Comparison of ENCODE assay signal across 15 mouse cellular contexts in genomic region chr7:125678756-125679155, GRCm38 (mm10). TPM values are rescaled to one million over a fixed set of nuclear protein-coding genes. Genes with fewer than 3 reads are reported as not detected.
A peak's percentile ranks its signal among the peaks of the same experiment; 100 is the strongest.
DNase-seq lines count a peak whose midpoint lies in the region; ATAC-seq and TF ChIP-seq lines count a peak whose summit lies in the region.
"Had no signal": no experiment of that assay in that cellular context is flagged by ENCODE, and none has a peak within 500 bp of the region (broad histone marks: within the 10 kb centered on the region; RNA-seq: fewer than 3 reads in every experiment).

No protein-coding gene starts in this region.

- no peak for TF ChIP-seq CTCF in midbrain, postnatal 0 days (IDR thresholded peaks at IDR 0.05)

- H3K27me3 ChIP-seq in embryonic facial prominence, embryonic 14.5 days (replicated peaks; ENCODE audit: control insufficient read depth, insufficient read depth, low read length) = no peaks in the 10 kb centered on the region
- H3K27me3 ChIP-seq in embryonic facial prominence, embryonic 10.5 days (replicated peaks; ENCODE audit: low read depth, poor library complexity, severe bottlenecking) = no peaks in the 10 kb centered on the region
- no peaks in the 10 kb centered on the region for H3K27me3 ChIP-seq in midbrain, embryonic 12.5 days
- no peaks in the 10 kb centered on the region for H3K27me3 ChIP-seq in midbrain, embryonic 16.5 days (ENCODE audit: control insufficient read depth, insufficient read depth, low read depth, low read length)
- no peaks in the 10 kb centered on the region for H3K27me3 ChIP-seq in kidney, embryonic 16.5 days (ENCODE audit: insufficient read depth, low read length)
- no peaks in the 10 kb centered on the region for H3K27me3 ChIP-seq in midbrain, postnatal 0 days (ENCODE audit: insufficient read depth, low read length)
- H3K27me3 ChIP-seq: forebrain, embryonic 15.5 days; liver, embryonic 12.5 days had no signal

- H3K27ac ChIP-seq in embryonic facial prominence, embryonic 14.5 days (replicated peaks; ENCODE audit: low read depth, low read length) = no peak overlapping the region
- H3K27ac ChIP-seq in embryonic facial prominence, embryonic 10.5 days (replicated peaks) = no peak overlapping the region
- H3K27ac ChIP-seq in midbrain, embryonic 12.5 days (replicated peaks) = peak overlapping the region; percentile 7; the same call in 1 of the 2 replicates
- H3K27ac ChIP-seq in midbrain, embryonic 16.5 days (ENCODE audit: low read length) = no peak overlapping the region
- H3K27ac ChIP-seq in kidney, embryonic 16.5 days (ENCODE audit: low read length) = peak overlapping the region; percentile 25; the same call in 1 of the 2 replicates
- H3K27ac ChIP-seq in midbrain, postnatal 0 days (ENCODE audit: low read depth, low read length) = no peak overlapping the region
- H3K27ac ChIP-seq: forebrain, embryonic 15.5 days; liver, embryonic 12.5 days had no signal

- H3K4me3 ChIP-seq in embryonic facial prominence, embryonic 14.5 days (ENCODE audit: low read depth, low read length) = no peak overlapping the region
- H3K4me3 ChIP-seq in embryonic facial prominence, embryonic 10.5 days = no peak overlapping the region
- no peak overlapping the region for H3K4me3 ChIP-seq in midbrain, embryonic 12.5 days
- no peak overlapping the region for H3K4me3 ChIP-seq in midbrain, embryonic 16.5 days (ENCODE audit: low read depth, low read length)
- no peak overlapping the region for H3K4me3 ChIP-seq in kidney, embryonic 16.5 days (ENCODE audit: low read length)
- no peak overlapping the region for H3K4me3 ChIP-seq in midbrain, postnatal 0 days (ENCODE audit: low read depth, low read length)
- H3K4me3 ChIP-seq: forebrain, embryonic 15.5 days; liver, embryonic 12.5 days had no signal

- no peak overlapping the region for H3K9ac ChIP-seq in embryonic facial prominence, embryonic 14.5 days (ENCODE audit: low read depth, low read length)
- no peak overlapping the region for H3K9ac ChIP-seq in midbrain, embryonic 12.5 days (replicated peaks)
- H3K9ac ChIP-seq in midbrain, embryonic 16.5 days (ENCODE audit: low read depth, low read length) = no peak overlapping the region; the same call in 1 of the 2 replicates
- no peak overlapping the region for H3K9ac ChIP-seq in kidney, embryonic 16.5 days (replicated peaks; ENCODE audit: low read length)
- H3K9ac ChIP-seq in midbrain, postnatal 0 days (replicated peaks; ENCODE audit: low read length, poor library complexity, severe bottlenecking) = no peak overlapping the region
- H3K9ac ChIP-seq: forebrain, embryonic 15.5 days; liver, embryonic 12.5 days had no signal

- peak; percentile 3 for DNase-seq in embryonic facial prominence, embryonic 14.5 days (ENCODE audit: low spot score)
- no peak for DNase-seq in embryonic facial prominence, embryonic 10.5 days (ENCODE audit: low spot score)
- peak; percentile 6 for DNase-seq in midbrain, postnatal 0 days (ENCODE audit: low spot score)
- DNase-seq in cerebellum, postnatal 36 days = no peak
- no peak for DNase-seq in thymus, postnatal 10 days (ENCODE audit: low spot score in 2 of 2)
- DNase-seq: cerebellum, adult 11-12 months; heart, adult 11 months; left cerebral cortex, postnatal 4 days; spleen, adult 18-20 months; thymus, postnatal 14 days had no signal

- no peaks in the 10 kb centered on the region for H3K4me1 ChIP-seq in embryonic facial prominence, embryonic 14.5 days (ENCODE audit: control insufficient read depth, insufficient read depth, low read length)
- H3K4me1 ChIP-seq in embryonic facial prominence, embryonic 10.5 days = no peaks in the 10 kb centered on the region
- H3K4me1 ChIP-seq in midbrain, embryonic 12.5 days = no peaks in the 10 kb centered on the region
- H3K4me1 ChIP-seq in midbrain, embryonic 16.5 days (ENCODE audit: control insufficient read depth, insufficient read depth, low read length) = no peaks in the 10 kb centered on the region
- H3K4me1 ChIP-seq in kidney, embryonic 16.5 days (ENCODE audit: insufficient read depth, low read length) = no peaks in the 10 kb centered on the region
- no peaks in the 10 kb centered on the region for H3K4me1 ChIP-seq in midbrain, postnatal 0 days (ENCODE audit: insufficient read depth, low read length)
- H3K4me1 ChIP-seq: forebrain, embryonic 15.5 days; liver, embryonic 12.5 days had no signal

- H3K9me3 ChIP-seq in embryonic facial prominence, embryonic 14.5 days (ENCODE audit: control insufficient read depth, low read length) = no peaks in the 10 kb centered on the region
- no peaks in the 10 kb centered on the region for H3K9me3 ChIP-seq in embryonic facial prominence, embryonic 10.5 days
- H3K9me3 ChIP-seq in midbrain, embryonic 12.5 days = no peaks in the 10 kb centered on the region
- H3K9me3 ChIP-seq in midbrain, embryonic 16.5 days (replicated peaks; ENCODE audit: control insufficient read depth, low read length, poor library complexity, severe bottlenecking) = no peaks in the 10 kb centered on the region
- H3K9me3 ChIP-seq in kidney, embryonic 16.5 days (ENCODE audit: low read length) = no peaks in the 10 kb centered on the region
- no peaks in the 10 kb centered on the region for H3K9me3 ChIP-seq in midbrain, postnatal 0 days (ENCODE audit: low read length)
- H3K9me3 ChIP-seq: forebrain, embryonic 15.5 days; liver, embryonic 12.5 days had no signal

- no peak for ATAC-seq in embryonic facial prominence, embryonic 14.5 days (ENCODE audit: low read depth)
- ATAC-seq in midbrain, embryonic 12.5 days (ENCODE audit: low FRiP score, low read depth) = no peak
- ATAC-seq in midbrain, embryonic 16.5 days = no peak
- peak; percentile 78 for ATAC-seq in kidney, embryonic 16.5 days (ENCODE audit: low FRiP score, low TSS enrichment)
- ATAC-seq in midbrain, postnatal 0 days (ENCODE audit: low FRiP score) = no peak
- ATAC-seq: forebrain, embryonic 15.5 days; liver, embryonic 12.5 days had no signal

- peaks cover 96% of the 10 kb centered on the region for H3K36me3 ChIP-seq in embryonic facial prominence, embryonic 14.5 days (ENCODE audit: control insufficient read depth, insufficient read depth, low read length)
- H3K36me3 ChIP-seq in embryonic facial prominence, embryonic 10.5 days (replicated peaks) = peaks cover 99% of the 10 kb centered on the region
- H3K36me3 ChIP-seq in midbrain, embryonic 12.5 days = peaks cover 76% of the 10 kb centered on the region
- peaks cover 53% of the 10 kb centered on the region for H3K36me3 ChIP-seq in midbrain, embryonic 16.5 days (ENCODE audit: control insufficient read depth, insufficient read depth, low read length)
- H3K36me3 ChIP-seq in kidney, embryonic 16.5 days (ENCODE audit: insufficient read depth, low read length) = peaks cover 77% of the 10 kb centered on the region
- peaks cover 68% of the 10 kb centered on the region for H3K36me3 ChIP-seq in midbrain, postnatal 0 days (ENCODE audit: insufficient read depth, low read length)

- H3K4me2 ChIP-seq in embryonic facial prominence, embryonic 14.5 days (ENCODE audit: low read depth, low read length) = no peak overlapping the region
- H3K4me2 ChIP-seq in midbrain, embryonic 12.5 days (replicated peaks) = no peak overlapping the region
- H3K4me2 ChIP-seq in midbrain, embryonic 16.5 days (ENCODE audit: low read length) = no peak overlapping the region
- H3K4me2 ChIP-seq in kidney, embryonic 16.5 days (replicated peaks; ENCODE audit: low read depth, low read length) = no peak overlapping the region
- no peak overlapping the region for H3K4me2 ChIP-seq in midbrain, postnatal 0 days (ENCODE audit: low read depth, low read length, poor library complexity, severe bottlenecking)
- H3K4me2 ChIP-seq: forebrain, embryonic 15.5 days; liver, embryonic 12.5 days had no signal

- 86% methylated on average over 8 of the region's 8 CpGs for WGBS in embryonic facial prominence, embryonic 14.5 days
- WGBS in embryonic facial prominence, embryonic 10.5 days = 87% methylated on average over 8 of the region's 8 CpGs
- WGBS in midbrain, embryonic 12.5 days = 63% methylated on average over 8 of the region's 8 CpGs
- WGBS in midbrain, embryonic 16.5 days = 48% methylated on average over 8 of the region's 8 CpGs
- 76% methylated on average over 8 of the region's 8 CpGs for WGBS in kidney, embryonic 16.5 days
- 43% methylated on average over 8 of the region's 8 CpGs for WGBS in midbrain, postnatal 0 days

RNA-seq across cellular contexts. Expression of gene Gtf3c1, which starts 28.8 kb away (rescaled TPM):
- 26.0 and 29.8 TPM in 2 replicates for polyA plus RNA-seq in embryonic facial prominence, embryonic 14.5 days (2014; fragmentation: Nextera tagmentation; extraction: Ambion mirVana)
- polyA plus RNA-seq in embryonic facial prominence, embryonic 10.5 days (2016; fragmentation: Nextera tagmentation; extraction: Ambion mirVana) = 49.3 and 52.1 TPM in 2 replicates
- polyA plus RNA-seq in midbrain, embryonic 12.5 days (2016; fragmentation: Nextera tagmentation; extraction: Ambion mirVana) = 50.6 and 53.5 TPM in 2 replicates
- 30.5 and 31.4 TPM in 2 replicates for polyA plus RNA-seq in midbrain, embryonic 16.5 days (2015; fragmentation: Nextera tagmentation; extraction: Ambion mirVana)
- polyA plus RNA-seq in kidney, embryonic 16.5 days (2015; fragmentation: Nextera tagmentation; extraction: Ambion mirVana) = 31.5 and 33.9 TPM in 2 replicates
- total RNA-seq in midbrain, postnatal 0 days (2014; rRNA removed) = 72.0 and 80.4 TPM in 2 replicates
- 18.1 and 20.9 TPM in 2 replicates for polyA plus RNA-seq in midbrain, postnatal 0 days (2015; fragmentation: Nextera tagmentation; extraction: Ambion mirVana)

RNA-seq across cellular contexts. Expression of gene D430042O09Rik, which starts 28.9 kb away (rescaled TPM):
- 9.0 and 9.6 TPM in 2 replicates for polyA plus RNA-seq in embryonic facial prominence, embryonic 14.5 days (2014; fragmentation: Nextera tagmentation; extraction: Ambion mirVana)
- polyA plus RNA-seq in embryonic facial prominence, embryonic 10.5 days (2016; fragmentation: Nextera tagmentation; extraction: Ambion mirVana) = 8.8 and 8.9 TPM in 2 replicates
- polyA plus RNA-seq in midbrain, embryonic 12.5 days (2016; fragmentation: Nextera tagmentation; extraction: Ambion mirVana) = 10.1 and 10.2 TPM in 2 replicates
- polyA plus RNA-seq in midbrain, embryonic 16.5 days (2015; fragmentation: Nextera tagmentation; extraction: Ambion mirVana) = 6.4 and 9.3 TPM in 2 replicates
- 10.1 and 10.3 TPM in 2 replicates for polyA plus RNA-seq in kidney, embryonic 16.5 days (2015; fragmentation: Nextera tagmentation; extraction: Ambion mirVana)
- 16.9 and 21.7 TPM in 2 replicates for total RNA-seq in midbrain, postnatal 0 days (2014; rRNA removed)
- 3.5 and 4.3 TPM in 2 replicates for polyA plus RNA-seq in midbrain, postnatal 0 days (2015; fragmentation: Nextera tagmentation; extraction: Ambion mirVana)

Comparison
In these comparisons a context has a peak if more than half of its experiments do, and no peak if none do; other contexts are left out.
1. DNase-seq: peak in embryonic facial prominence, embryonic 14.5 days (single experiment) and midbrain, postnatal 0 days (single experiment); none in embryonic facial prominence, embryonic 10.5 days (single experiment), cerebellum, postnatal 36 days (0 of 2) and thymus, postnatal 10 days (0 of 2).
2. H3K27ac ChIP-seq: peak in midbrain, embryonic 12.5 days (single experiment) and kidney, embryonic 16.5 days (single experiment); none in embryonic facial prominence, embryonic 14.5 days (single experiment), embryonic facial prominence, embryonic 10.5 days (single experiment), midbrain, embryonic 16.5 days (single experiment) and midbrain, postnatal 0 days (single experiment).